Mouse (Mus musculus): ENCODE measurements around the gene Tmem138.

Tmem138 gene

GRCm38 (mm10) chr19:10576690-10577561 is at the start of gene Tmem138, which contains the start of gene Cyb561a3:
Tmem138 (minus strand) TSS chr19:10577362.
Cyb561a3 (plus strand) TSS chr19:10577172.
- peak; percentile 93 to 95 for DNase-seq

GRCm38 (mm10) chr19:10608573-10609240 is 31.5 kb upstream of the Tmem138 start:
- no peak for DNase-seq

- peak; percentile 26 to 43 for DNase-seq
These were observed 28.9 kb upstream of the Tmem138 start for GRCm38 (mm10) chr19:10605901-10606622.

- DNase-seq = peak; percentile 99
These were observed 28.2 kb upstream of the Tmem138 start, which contains the start of the genes Ddb1 and Tkfc for GRCm38 (mm10) chr19:10605293-10605900. Ddb1 (plus strand) TSS chr19:10605327. Tkfc (minus strand) TSS chr19:10605654.

- DNase-seq = no peak
These were observed 27.4 kb upstream of the Tmem138 start for GRCm38 (mm10) chr19:10604534-10604933.

- DNase-seq = peak; percentile 74 to 87
These were observed 26.7 kb upstream of the Tmem138 start for GRCm38 (mm10) chr19:10603660-10604523.

GRCm38 (mm10) chr19:10602787-10603186 is 25.6 kb upstream of the Tmem138 start:
- DNase-seq = peak; percentile 92 to 95

GRCm38 (mm10) chr19:10602247-10602769 is 25.1 kb upstream of the Tmem138 start:
- DNase-seq = no peak

GRCm38 (mm10) chr19:10599648-10600047 is 22.5 kb upstream of the Tmem138 start:
- DNase-seq = no peak

- DNase-seq = peak in 1 of 2 experiments; percentile 36
These were observed 21.0 kb upstream of the Tmem138 start for GRCm38 (mm10) chr19:10598188-10598587.

- DNase-seq = no peak
These were observed 14.7 kb upstream of the Tmem138 start for GRCm38 (mm10) chr19:10591659-10592377.

GRCm38 (mm10) chr19:10590301-10590700 is 13.1 kb upstream of the Tmem138 start:
- DNase-seq = no peak

- no peak for DNase-seq
These were observed 12.1 kb upstream of the Tmem138 start for GRCm38 (mm10) chr19:10589127-10589857.

GRCm38 (mm10) chr19:10587231-10587630 is 10.1 kb upstream of the Tmem138 start:
- no peak for DNase-seq

GRCm38 (mm10) chr19:10585112-10585511 is 8.0 kb upstream of the Tmem138 start:
- peak in 1 of 2 experiments; percentile 39 for DNase-seq

GRCm38 (mm10) chr19:10583550-10584146 is 6.5 kb upstream of the Tmem138 start:
- no peak for DNase-seq

GRCm38 (mm10) chr19:10581984-10582383 is 4.8 kb upstream of the Tmem138 start:
- DNase-seq = no peak

- no peak for DNase-seq
These were observed 3.6 kb upstream of the Tmem138 start for GRCm38 (mm10) chr19:10580761-10581160.

- DNase-seq = no peak
These were observed 2.9 kb upstream of the Tmem138 start for GRCm38 (mm10) chr19:10580102-10580501.

Measured in kidney, postnatal 25 days (tissue).